Mouse (Mus musculus): ENCODE measurements around the gene Fam160a1.

The Fam160a1 gene

GRCm38 (mm10) chr3:85679312-85679933, 137.7 kb downstream of the Fam160a1 start:
- DNase-seq (ENCODE audit: low spot score), result no peak

GRCm38 (mm10) chr3:85677952-85678351, 139.1 kb downstream of the Fam160a1 start:
- DNase-seq (ENCODE audit: low spot score), result no peak

- DNase-seq (ENCODE audit: low spot score), result no peak
Measured at GRCm38 (mm10) chr3:85677133-85677532, 140.0 kb downstream of the Fam160a1 start.

GRCm38 (mm10) chr3:85669844-85670243, 147.2 kb downstream of the Fam160a1 start:
- DNase-seq (ENCODE audit: low spot score), result no peak

DNA sequence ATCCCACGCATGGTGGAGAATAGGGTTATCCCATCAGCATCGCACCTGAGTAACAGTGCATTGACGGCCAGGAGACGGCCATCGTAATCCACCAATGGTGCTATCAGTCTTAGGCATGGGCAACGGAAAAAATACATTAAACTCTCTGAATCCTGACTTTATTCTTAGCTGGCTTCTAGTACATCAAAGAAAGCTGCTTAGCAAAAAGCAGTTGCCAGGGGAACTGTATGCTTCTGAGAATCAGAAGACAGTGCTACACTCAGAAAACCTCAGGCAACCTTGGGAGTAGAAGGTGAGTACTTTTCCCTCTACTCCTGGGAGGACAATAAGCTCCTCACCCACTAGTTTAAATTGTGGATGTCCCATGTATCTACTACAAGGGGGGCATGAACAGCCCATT, 149.4 kb downstream of the Fam160a1 start:
- DNase-seq (ENCODE audit: low spot score), result no peak

DNA sequence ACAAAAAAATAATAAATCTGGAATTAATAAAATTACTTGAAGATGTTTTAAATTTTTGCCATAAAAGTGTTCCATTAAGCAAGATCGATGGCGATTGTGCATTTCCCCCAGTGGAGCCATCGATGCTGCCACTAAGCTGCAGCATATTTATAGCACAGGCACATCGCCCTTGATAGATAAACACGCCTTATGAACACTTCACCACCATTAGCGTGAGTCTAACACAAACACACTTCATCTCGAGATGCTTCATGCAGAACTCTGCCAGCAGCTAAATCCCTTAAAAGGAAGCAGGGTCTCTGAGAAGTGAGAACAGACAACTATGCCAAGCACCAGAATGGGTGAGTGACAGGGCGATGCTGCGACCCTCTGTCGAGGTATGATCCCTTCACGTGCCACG, 150.4 kb downstream of the Fam160a1 start:
- DNase-seq (ENCODE audit: low spot score), result no peak

GRCm38 (mm10) chr3:85666166-85666565, 150.9 kb downstream of the Fam160a1 start:
- DNase-seq (ENCODE audit: low spot score), result no peak

DNA sequence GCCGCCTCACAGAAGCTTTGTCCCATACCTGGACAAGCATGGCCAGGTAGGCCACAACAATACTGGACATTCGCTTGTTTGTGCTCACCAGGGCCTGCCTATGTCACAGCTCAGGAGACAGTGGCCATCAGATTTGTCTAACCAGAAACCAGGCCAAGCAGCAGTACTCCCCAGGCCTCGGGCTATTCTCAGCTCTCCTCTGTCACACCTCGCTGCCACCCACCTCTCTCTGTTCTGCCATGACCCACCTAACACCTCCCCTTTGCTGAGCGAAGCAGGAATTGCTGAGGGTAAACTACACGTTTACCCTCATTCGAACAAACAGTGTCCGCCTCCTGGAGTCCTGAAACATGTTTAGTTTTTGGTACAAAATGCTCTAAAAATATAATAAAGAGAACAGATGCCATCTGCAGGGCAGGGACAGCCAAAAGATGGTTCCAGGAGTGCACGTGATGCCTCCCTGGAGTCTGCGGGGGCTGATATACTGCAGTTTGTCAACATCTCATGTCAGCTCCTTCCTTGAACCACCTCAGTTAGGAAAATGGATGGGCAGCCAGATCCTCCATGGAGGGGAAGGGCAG, 152.4 kb downstream of the Fam160a1 start:
- DNase-seq (ENCODE audit: low spot score), result no peak

DNA sequence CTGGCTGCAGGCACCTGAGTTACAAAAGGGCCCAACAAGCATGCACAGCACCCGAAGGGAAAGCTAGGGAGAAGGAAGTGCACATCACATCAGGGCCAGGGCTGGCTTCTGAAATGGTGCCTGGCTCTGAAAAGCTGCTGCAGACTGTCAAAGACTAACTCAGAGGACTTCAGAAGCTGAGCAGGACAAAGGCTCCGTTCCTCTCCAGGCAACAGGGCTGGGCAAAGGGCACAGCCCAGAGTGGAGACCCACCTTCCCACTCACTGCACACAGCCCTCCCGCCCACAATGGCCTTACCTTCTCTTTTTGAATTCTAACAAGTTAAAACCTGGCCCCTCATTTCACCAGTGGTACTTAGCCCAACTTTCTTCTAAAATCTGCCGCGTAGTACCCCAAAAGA, 153.3 kb downstream of the Fam160a1 start:
- DNase-seq (ENCODE audit: low spot score), result no peak

GRCm38 (mm10) chr3:85661926-85662813, 154.9 kb downstream of the Fam160a1 start:
- no peak for DNase-seq (ENCODE audit: low spot score)

- DNase-seq (ENCODE audit: low spot score), result no peak
Measured at GRCm38 (mm10) chr3:85659681-85660080, 157.4 kb downstream of the Fam160a1 start.

GRCm38 (mm10) chr3:85655538-85655937, 161.6 kb downstream of the Fam160a1 start:
- DNase-seq (ENCODE audit: low spot score), result no peak

DNA sequence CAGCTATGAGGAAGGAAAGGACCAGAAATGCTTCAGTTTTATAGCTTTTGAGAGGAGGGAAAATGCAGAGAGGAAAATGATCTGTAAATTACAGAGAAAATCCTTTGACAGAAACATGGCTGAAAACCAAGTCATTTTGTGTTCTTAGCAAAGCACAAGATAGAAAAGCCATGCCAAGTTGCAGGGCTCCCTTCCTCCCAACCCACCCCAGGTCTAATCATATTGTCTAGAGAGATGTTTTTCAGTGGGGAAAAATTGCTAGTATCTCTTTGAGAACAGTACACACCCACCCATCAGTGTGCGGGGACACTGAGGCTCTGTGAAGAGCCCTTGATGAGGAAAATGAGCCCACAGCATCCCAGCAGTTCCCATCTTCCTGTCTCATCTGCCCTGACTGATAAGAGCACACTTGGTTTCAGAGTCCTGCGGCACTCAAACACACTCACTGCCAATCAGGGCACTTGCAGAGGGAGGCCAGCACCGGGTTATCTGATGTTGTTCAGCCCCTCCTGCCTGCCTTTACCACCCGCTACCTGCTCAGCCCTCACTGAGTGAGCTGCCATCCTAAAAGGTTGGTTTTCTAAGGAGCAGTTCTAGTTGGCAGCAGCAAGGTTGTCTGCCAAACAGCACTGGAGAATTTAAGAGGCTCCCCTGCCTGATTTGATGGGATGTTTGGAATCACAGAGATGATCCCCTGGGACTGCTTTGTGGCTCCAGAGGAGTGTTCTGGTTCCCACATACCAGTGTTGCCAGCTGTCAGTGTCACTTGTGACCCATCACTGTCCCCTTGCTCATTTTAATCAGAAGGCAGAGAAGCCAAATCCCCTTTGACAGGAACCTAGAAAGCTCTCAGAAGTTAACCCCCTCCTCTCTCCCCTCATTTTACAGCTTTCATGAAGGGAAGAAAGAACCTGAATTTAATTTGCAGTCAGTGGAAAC, 164.1 kb downstream of the Fam160a1 start:
- DNase-seq (ENCODE audit: low spot score), result no peak

DNA sequence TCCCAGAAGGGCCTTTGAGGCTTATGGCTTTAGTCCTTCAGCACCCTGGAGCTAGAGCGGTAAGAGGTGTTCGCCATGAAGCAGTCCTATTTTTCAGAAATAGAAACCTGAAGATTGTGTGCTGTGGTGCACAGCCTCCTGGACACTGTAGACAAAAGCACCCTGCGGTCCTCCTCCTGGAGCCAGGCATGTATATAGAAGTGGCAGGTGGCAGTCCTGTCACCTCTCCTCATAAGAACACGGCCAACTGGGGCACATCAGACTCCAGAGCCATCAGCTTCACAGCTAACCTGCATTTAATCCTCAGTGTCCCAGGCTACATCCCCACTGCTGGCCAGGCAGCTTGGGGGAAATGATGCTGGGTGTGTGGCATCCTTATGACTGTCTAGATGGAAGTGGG, 167.9 kb downstream of the Fam160a1 start:
- DNase-seq (ENCODE audit: low spot score), result no peak

- no peak for DNase-seq (ENCODE audit: low spot score)
Measured at GRCm38 (mm10) chr3:85645517-85646004, 171.5 kb downstream of the Fam160a1 start.

DNA sequence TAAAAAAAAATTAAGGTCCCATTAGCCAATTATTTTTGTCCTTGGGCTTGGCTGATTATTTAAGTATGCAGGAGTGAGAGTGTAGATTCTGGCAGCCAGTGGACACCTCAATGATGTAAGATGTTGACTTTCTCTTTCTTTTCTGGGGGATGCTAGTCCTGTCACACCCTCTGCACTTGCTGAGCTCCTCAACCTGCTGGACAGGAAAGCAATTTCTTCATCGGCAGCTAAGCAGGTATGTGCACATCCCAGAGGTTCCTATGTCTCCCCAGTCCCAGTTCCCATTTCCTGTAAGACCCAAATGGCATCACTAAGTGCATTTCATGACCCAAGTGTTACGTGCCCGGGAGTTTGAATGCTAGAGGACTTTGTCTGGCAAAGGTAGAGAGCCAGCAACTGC, 172.3 kb downstream of the Fam160a1 start:
- DNase-seq (ENCODE audit: low spot score), result no peak

DNA sequence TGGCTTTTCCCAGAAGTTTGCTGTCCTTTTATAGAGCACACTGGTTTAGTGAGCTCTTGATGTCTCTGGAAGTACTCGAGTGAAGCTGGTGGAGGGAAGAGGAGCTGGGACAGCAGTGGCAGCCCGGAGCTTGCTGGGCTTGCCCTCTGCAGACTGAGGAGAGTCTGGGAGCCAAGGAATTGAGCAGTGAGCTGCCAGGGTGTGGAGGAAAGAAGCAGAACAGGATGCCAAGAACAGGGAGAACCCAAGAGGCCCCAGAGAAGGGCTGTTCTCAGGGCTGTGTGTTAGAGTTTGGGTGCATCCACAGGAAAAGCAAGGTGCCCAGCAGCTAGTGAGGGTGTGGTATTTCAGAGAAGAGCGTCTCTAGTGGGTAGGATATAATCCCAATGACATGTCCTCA, 175.3 kb downstream of the Fam160a1 start:
- no peak for DNase-seq (ENCODE audit: low spot score)

- no peak for DNase-seq (ENCODE audit: low spot score)
Measured at GRCm38 (mm10) chr3:85636716-85637447, 180.2 kb downstream of the Fam160a1 start.

DNA sequence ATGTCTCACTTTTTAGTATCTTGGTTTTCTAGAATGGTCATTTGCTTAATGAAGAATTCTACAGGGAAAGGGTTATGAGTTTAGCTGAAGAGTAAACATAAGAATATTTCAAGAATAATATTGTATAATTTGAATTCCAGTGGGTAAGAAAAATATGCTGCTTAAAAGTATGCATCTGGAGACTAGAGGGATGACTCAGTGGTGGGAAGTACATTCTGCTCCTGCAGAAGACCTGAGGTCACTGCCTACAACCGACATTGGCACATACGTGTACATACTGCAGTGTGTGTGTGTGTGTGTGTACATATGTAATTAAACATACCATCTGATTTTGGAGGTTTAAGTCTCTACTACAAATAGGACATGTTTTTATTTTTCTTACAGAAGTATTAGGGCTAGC, 181.5 kb downstream of the Fam160a1 start:
- no peak for DNase-seq (ENCODE audit: low spot score)

- no peak for DNase-seq (ENCODE audit: low spot score)
Measured at GRCm38 (mm10) chr3:85635126-85635419, 182.0 kb downstream of the Fam160a1 start.

- DNase-seq (ENCODE audit: low spot score), result no peak
Measured at GRCm38 (mm10) chr3:85634389-85635125, 182.5 kb downstream of the Fam160a1 start.

All from ovary, postnatal 36 days (tissue).